Mouse (Mus musculus): ENCODE measurements around the gene Wfdc21. TPM values are rescaled to one million over a fixed set of nuclear protein-coding genes. Genes with fewer than 3 reads are reported as not detected.

Gene Wfdc21
- total and polyA plus RNA-seq, 2 experiments = 2,463 to 3,004 TPM

- H3K27me3 ChIP-seq (ENCODE audit: control insufficient read depth, insufficient read depth, low read length) = no peaks in the 10 kb centered on the region
- WGBS = 89% methylated on average over 15 of the region's 15 CpGs
Measured at GRCm38 (mm10) chr11:83787401-83788021, 40.8 kb downstream of the Wfdc21 start.

DNA sequence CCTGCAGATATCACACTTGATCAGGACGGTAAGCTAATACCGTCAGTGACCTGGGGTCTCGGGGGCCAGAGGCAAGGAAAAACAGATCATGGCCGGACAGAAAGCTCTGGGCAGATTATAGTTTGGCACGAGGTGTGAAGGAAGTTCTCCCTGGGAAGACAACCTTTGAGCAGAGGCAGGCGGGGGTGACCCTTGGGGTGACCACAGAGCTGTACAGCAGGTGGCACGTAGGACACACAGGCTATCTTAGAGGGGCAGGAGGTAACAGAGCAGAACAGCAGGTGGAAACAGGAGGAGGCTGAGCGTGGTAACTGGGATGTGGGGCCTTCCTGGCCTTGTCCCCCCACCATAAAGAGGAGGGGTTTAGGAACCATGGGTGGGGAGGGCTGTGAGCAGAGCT, 41.6 kb downstream of the Wfdc21 start:
- no peak for TF ChIP-seq POLR2A (IDR thresholded peaks at IDR 0.05; ENCODE audit: extremely low read depth, insufficient read depth, low read length)
- no peak for TF ChIP-seq CTCF (IDR thresholded peaks at IDR 0.05; ENCODE audit: low read depth, low read length)
- Histone ChIP-seq H3K9ac (ENCODE audit: low read depth, low read length) (no peak overlapping the region), H3K79me2 (ENCODE audit: control insufficient read depth, insufficient read depth, low read length) (no peaks in the 10 kb centered on the region), H3K27me3 (ENCODE audit: control insufficient read depth, insufficient read depth, low read length) (no peaks in the 10 kb centered on the region), H3K4me1 (ENCODE audit: control insufficient read depth, insufficient read depth, low read length) (no peaks in the 10 kb centered on the region; the same call in 1 of the 2 replicates), H3K36me3 (ENCODE audit: control insufficient read depth, insufficient read depth, low read length) (no peaks in the 10 kb centered on the region), H3K27ac (replicated peaks; ENCODE audit: insufficient read depth, low read depth, low read length) (no peak overlapping the region), H3K4me3 (ENCODE audit: insufficient read depth, low read depth, low read length) (no peak overlapping the region)
- 88% methylated on average over 8 of the region's 8 CpGs for WGBS
- no peak for DNase-seq (ENCODE audit: extremely low read depth, low read depth, low spot score)

More at GRCm38 (mm10) chr11:83787401-83788021, 40.8 kb downstream of the Wfdc21 start:
- no peak overlapping the region for H3K27ac ChIP-seq (replicated peaks; ENCODE audit: insufficient read depth, low read depth, low read length)
- no peak for DNase-seq (ENCODE audit: extremely low read depth, low read depth, low spot score)
- no peaks in the 10 kb centered on the region for H3K79me2 ChIP-seq (ENCODE audit: control insufficient read depth, insufficient read depth, low read length)
- no peak overlapping the region for H3K9ac ChIP-seq (ENCODE audit: low read depth, low read length)
- H3K4me3 ChIP-seq (ENCODE audit: insufficient read depth, low read depth, low read length) = no peak overlapping the region
- TF ChIP-seq POLR2A (IDR thresholded peaks at IDR 0.05; ENCODE audit: extremely low read depth, insufficient read depth, low read length) (no peak), CTCF (IDR thresholded peaks at IDR 0.05; ENCODE audit: low read depth, low read length) (peak; percentile 29; the same call in 1 of the 2 replicates)
- peaks cover 5% of the 10 kb centered on the region; the same call in 1 of the 2 replicates for H3K36me3 ChIP-seq (ENCODE audit: control insufficient read depth, insufficient read depth, low read length)
- H3K4me1 ChIP-seq (ENCODE audit: control insufficient read depth, insufficient read depth, low read length) = no peaks in the 10 kb centered on the region; the same call in 1 of the 2 replicates

DNA sequence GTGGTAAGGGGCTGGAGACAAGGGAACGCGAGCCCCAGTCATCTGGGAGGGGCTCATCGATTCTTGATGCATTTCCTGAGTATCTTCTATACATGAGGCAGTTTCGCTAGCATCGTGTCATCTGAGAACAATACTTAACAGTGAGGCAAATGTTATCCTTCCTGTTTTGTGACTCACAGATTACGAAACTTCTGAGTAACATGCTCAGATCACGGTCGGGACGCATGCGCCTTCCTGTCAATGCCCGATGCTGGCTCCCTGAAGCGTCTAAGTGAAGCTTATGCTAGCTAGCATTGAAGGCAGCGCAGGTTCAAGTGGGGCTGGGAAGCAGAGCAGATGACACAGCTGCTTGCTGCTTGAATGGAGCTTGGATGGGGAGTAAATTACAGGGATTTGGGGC, 42.5 kb downstream of the Wfdc21 start:
- H3K27ac ChIP-seq (replicated peaks; ENCODE audit: insufficient read depth, low read depth, low read length) = no peak overlapping the region
- no peaks in the 10 kb centered on the region for H3K36me3 ChIP-seq (ENCODE audit: control insufficient read depth, insufficient read depth, low read length)
- H3K4me3 ChIP-seq (ENCODE audit: insufficient read depth, low read depth, low read length) = no peak overlapping the region
- WGBS = 24% methylated on average over 13 of the region's 13 CpGs
- DNase-seq (ENCODE audit: extremely low read depth, low read depth, low spot score) = peak; percentile 79
- TF ChIP-seq CTCF (IDR thresholded peaks at IDR 0.05; ENCODE audit: low read depth, low read length) = no peak
- no peak for TF ChIP-seq POLR2A (IDR thresholded peaks at IDR 0.05; ENCODE audit: extremely low read depth, insufficient read depth, low read length)
- H3K27me3 ChIP-seq (ENCODE audit: control insufficient read depth, insufficient read depth, low read length) = no peaks in the 10 kb centered on the region
- no peaks in the 10 kb centered on the region; the same call in 1 of the 2 replicates for H3K4me1 ChIP-seq (ENCODE audit: control insufficient read depth, insufficient read depth, low read length)
- H3K9ac ChIP-seq (ENCODE audit: low read depth, low read length) = no peak overlapping the region
- no peaks in the 10 kb centered on the region for H3K79me2 ChIP-seq (ENCODE audit: control insufficient read depth, insufficient read depth, low read length)

GRCm38 (mm10) chr11:83791133-83791532, 44.4 kb downstream of the Wfdc21 start:
- Histone ChIP-seq H3K79me2 (ENCODE audit: control insufficient read depth, insufficient read depth, low read length) (no peaks in the 10 kb centered on the region), H3K9ac (ENCODE audit: low read depth, low read length) (no peak overlapping the region), H3K36me3 (ENCODE audit: control insufficient read depth, insufficient read depth, low read length) (no peaks in the 10 kb centered on the region), H3K27me3 (ENCODE audit: control insufficient read depth, insufficient read depth, low read length) (no peaks in the 10 kb centered on the region), H3K4me1 (ENCODE audit: control insufficient read depth, insufficient read depth, low read length) (no peaks in the 10 kb centered on the region; the same call in 1 of the 2 replicates), H3K4me3 (ENCODE audit: insufficient read depth, low read depth, low read length) (no peak overlapping the region), H3K27ac (replicated peaks; ENCODE audit: insufficient read depth, low read depth, low read length) (no peak overlapping the region)
- DNase-seq (ENCODE audit: extremely low read depth, low read depth, low spot score) = no peak
- WGBS = 78% methylated on average over 4 of the region's 4 CpGs
- no peak for TF ChIP-seq CTCF (IDR thresholded peaks at IDR 0.05; ENCODE audit: low read depth, low read length)
- no peak for TF ChIP-seq POLR2A (IDR thresholded peaks at IDR 0.05; ENCODE audit: extremely low read depth, insufficient read depth, low read length)

- TF ChIP-seq POLR2A (IDR thresholded peaks at IDR 0.05; ENCODE audit: extremely low read depth, insufficient read depth, low read length) (no peak), CTCF (IDR thresholded peaks at IDR 0.05; ENCODE audit: low read depth, low read length) (no peak)
- 71% methylated on average over 12 of the region's 12 CpGs for whole genome bisulfite sequencing
- Histone ChIP-seq H3K4me1 (ENCODE audit: control insufficient read depth, insufficient read depth, low read length) (peaks cover 3% of the 10 kb centered on the region; the same call in 1 of the 2 replicates), H3K79me2 (ENCODE audit: control insufficient read depth, insufficient read depth, low read length) (no peaks in the 10 kb centered on the region), H3K27me3 (ENCODE audit: control insufficient read depth, insufficient read depth, low read length) (no peaks in the 10 kb centered on the region), H3K4me3 (ENCODE audit: insufficient read depth, low read depth, low read length) (no peak overlapping the region), H3K9ac (ENCODE audit: low read depth, low read length) (no peak overlapping the region), H3K27ac (replicated peaks; ENCODE audit: insufficient read depth, low read depth, low read length) (no peak overlapping the region), H3K36me3 (ENCODE audit: control insufficient read depth, insufficient read depth, low read length) (no peaks in the 10 kb centered on the region)
- DNase-seq (ENCODE audit: extremely low read depth, low read depth, low spot score) = no peak
Measured at GRCm38 (mm10) chr11:83792316-83792914, 45.7 kb downstream of the Wfdc21 start.

DNA sequence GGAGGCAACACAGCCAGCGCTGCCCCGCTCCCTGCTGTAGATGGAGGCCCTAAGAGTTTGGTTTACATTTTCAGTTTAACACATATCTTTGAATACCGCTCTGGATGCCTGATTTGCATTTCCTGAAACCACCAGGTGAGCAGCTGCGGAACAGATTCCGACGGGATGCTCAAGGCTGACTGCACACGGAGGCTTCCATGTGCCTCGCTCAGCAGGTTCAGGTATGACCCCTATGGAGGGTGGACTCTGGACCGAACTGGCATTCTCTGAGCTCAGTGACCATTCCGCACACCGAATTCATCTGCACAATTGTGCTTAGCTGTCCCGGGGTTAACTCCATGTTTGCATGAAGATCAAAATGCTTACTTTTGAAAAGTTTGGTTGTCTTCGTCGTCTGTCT, 46.5 kb downstream of the Wfdc21 start:
- no peak overlapping the region for H3K9ac ChIP-seq (ENCODE audit: low read depth, low read length)
- DNase-seq (ENCODE audit: extremely low read depth, low read depth, low spot score) = no peak

More for the DNA sequence above, 46.5 kb downstream of the Wfdc21 start:
- no peak for TF ChIP-seq POLR2A (IDR thresholded peaks at IDR 0.05; ENCODE audit: extremely low read depth, insufficient read depth, low read length)
- no peak for TF ChIP-seq CTCF (IDR thresholded peaks at IDR 0.05; ENCODE audit: low read depth, low read length)
- WGBS = 83% methylated on average over 14 of the region's 14 CpGs
- Histone ChIP-seq H3K4me3 (ENCODE audit: insufficient read depth, low read depth, low read length) (no peak overlapping the region), H3K36me3 (ENCODE audit: control insufficient read depth, insufficient read depth, low read length) (no peaks in the 10 kb centered on the region), H3K4me1 (ENCODE audit: control insufficient read depth, insufficient read depth, low read length) (peaks cover 3% of the 10 kb centered on the region; the same call in 1 of the 2 replicates), H3K27ac (replicated peaks; ENCODE audit: insufficient read depth, low read depth, low read length) (no peak overlapping the region), H3K79me2 (ENCODE audit: control insufficient read depth, insufficient read depth, low read length) (no peaks in the 10 kb centered on the region), H3K27me3 (ENCODE audit: control insufficient read depth, insufficient read depth, low read length) (no peaks in the 10 kb centered on the region)
